Mouse (Mus musculus): ENCODE results near the gene Litaf. TPM values are rescaled to one million over a fixed set of nuclear protein-coding genes. Genes with fewer than 3 reads are reported as not detected.
A peak's percentile ranks its signal among the peaks of the same experiment; 100 is the strongest.

The Litaf gene
- 25.7 and 27.2 TPM in 2 replicates for total RNA-seq (2012; rRNA removed)
- 10 to 100 TPM in 1 of 2 experiments, not detected in 1; 50.1 TPM for polyA plus RNA-seq (2012; ENCODE audit: insufficient read depth in 1 of 2, insufficient read length in 2 of 2, low read depth in 1 of 2, low replicate concordance in 2 of 2, missing spikeins in 1 of 2)

DNA sequence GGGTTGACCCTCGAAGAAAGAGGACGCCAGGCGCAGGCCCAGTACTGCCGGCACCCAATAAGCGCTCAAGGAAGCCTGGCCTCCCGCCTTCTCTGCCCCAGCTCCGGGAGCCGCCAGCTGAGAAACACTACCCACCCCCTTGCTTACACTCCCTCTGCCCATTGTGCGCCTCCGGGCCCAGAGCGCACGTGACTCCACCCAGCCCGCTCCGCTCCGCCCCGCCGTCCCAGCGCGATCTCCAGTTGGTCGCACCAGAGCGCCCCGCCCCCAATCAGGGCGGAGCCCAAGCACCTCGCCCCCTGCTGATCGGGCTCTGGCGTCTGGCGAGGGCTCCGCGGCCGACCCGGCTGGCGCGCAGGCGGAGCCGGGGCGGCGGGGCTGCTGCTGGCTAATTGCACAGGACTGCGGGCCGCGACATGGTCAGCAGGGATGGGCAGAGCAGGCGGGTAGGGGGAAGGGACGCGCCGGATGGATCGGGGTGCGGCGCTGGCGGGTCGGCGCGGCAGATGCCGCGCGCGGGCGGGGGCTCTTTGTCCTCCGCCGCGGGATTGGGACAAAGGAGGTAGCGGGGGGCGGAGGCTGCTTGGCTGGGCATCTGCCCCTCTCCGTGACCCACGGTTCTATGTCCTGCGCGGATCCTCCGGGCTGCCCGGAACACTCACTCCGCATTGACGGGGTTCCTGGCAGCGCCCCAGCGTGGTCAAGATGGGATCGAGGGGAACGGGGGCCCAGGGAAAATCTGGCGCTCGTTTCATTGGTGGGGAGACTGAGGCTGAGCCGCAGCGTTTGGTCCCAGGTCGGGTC, at the start of gene Litaf:
Gene Litaf, minus strand, starts transcription at position 129 of the 804 bp plus-strand sequence.
- no peak for TF ChIP-seq TBP (IDR thresholded peaks at IDR 0.05; ENCODE audit: low read depth, low read length)
- TF ChIP-seq SMC3 (IDR thresholded peaks at IDR 0.05; ENCODE audit: low read depth, low read length): no peak
- TF ChIP-seq EP300 (IDR thresholded peaks at IDR 0.05; ENCODE audit: low read depth in 1 of 2, low read length in 2 of 2): no peak
- no peak for TF ChIP-seq E2F4 (IDR thresholded peaks at IDR 0.05; ENCODE audit: borderline replicate concordance, low read depth, low read length)
- TF ChIP-seq GABPA (IDR thresholded peaks at IDR 0.05; ENCODE audit: low read depth, low read length): no peak
- TF ChIP-seq TCF12 (IDR thresholded peaks at IDR 0.05; ENCODE audit: low read depth, low read length): no peak
- peak; percentile 62; the same call in 1 of the 2 replicates for TF ChIP-seq MXI1 (IDR thresholded peaks at IDR 0.05; ENCODE audit: low read depth, low read length)
- TF ChIP-seq HCFC1 (IDR thresholded peaks at IDR 0.05; ENCODE audit: low read depth, low read length): 0 out of 2 replicates have a peak, but pooled peaks have one; percentile 31
- peak in 1 of 3 experiments; percentile 23; a peak in 1 of 6 replicates for TF ChIP-seq CTCF (IDR thresholded peaks at IDR 0.05 in 2 of 3, conservative IDR thresholded peaks at IDR 0.05 in 1 of 3; ENCODE audit: control insufficient read depth in 1 of 3, insufficient read depth in 1 of 3, low read depth in 2 of 3, low read length in 3 of 3, poor library complexity in 1 of 3, severe bottlenecking in 1 of 3)
- TF ChIP-seq ELF1 (IDR thresholded peaks at IDR 0.05; ENCODE audit: low read depth, low read length): no peak
- TF ChIP-seq SIN3A (IDR thresholded peaks at IDR 0.05; ENCODE audit: low read length): 0 out of 2 replicates have a peak, but pooled peaks have one; percentile 26
- peak; percentile 26 to 68; a peak in 3 of 4 replicates for TF ChIP-seq POLR2A (IDR thresholded peaks at IDR 0.05; ENCODE audit: control insufficient read depth in 1 of 2, insufficient read depth in 1 of 2, low read depth in 1 of 2, low read length in 2 of 2, poor library complexity in 1 of 2)
- no peak for TF ChIP-seq ZKSCAN1 (IDR thresholded peaks at IDR 0.05; ENCODE audit: low read depth, low read length)
- TF ChIP-seq POLR2AphosphoS2 (IDR thresholded peaks at IDR 0.05; ENCODE audit: low read length): no peak
- peak; percentile 15 to 63; a peak in 1 of 4 replicates for TF ChIP-seq USF2 (IDR thresholded peaks at IDR 0.05; ENCODE audit: borderline replicate concordance in 1 of 2, insufficient read depth in 1 of 2, low read depth in 1 of 2, low read length in 2 of 2)
- 0 out of 2 replicates have a peak, but pooled peaks have one; percentile 28 for TF ChIP-seq NRF1 (IDR thresholded peaks at IDR 0.05; ENCODE audit: insufficient read depth, low read depth, low read length, poor library complexity, severe bottlenecking)
- peak; percentile 85 for TF ChIP-seq MAX (IDR thresholded peaks at IDR 0.05; ENCODE audit: low read length)
- TF ChIP-seq CHD1 (IDR thresholded peaks at IDR 0.05; ENCODE audit: low read depth, low read length): no peak
- TF ChIP-seq MAZ (IDR thresholded peaks at IDR 0.05; ENCODE audit: low read depth, low read length): no peak
- TF ChIP-seq MYB (IDR thresholded peaks at IDR 0.05; ENCODE audit: low read depth, low read length): no peak
- TF ChIP-seq MYC (IDR thresholded peaks at IDR 0.05; ENCODE audit: low read depth, low read length): no peak
- TF ChIP-seq JUND (IDR thresholded peaks at IDR 0.05; ENCODE audit: low read depth, low read length): no peak
- TF ChIP-seq UBTF (IDR thresholded peaks at IDR 0.05; ENCODE audit: borderline replicate concordance, insufficient read depth, low read depth, low read length): no peak
- TF ChIP-seq USF1 (IDR thresholded peaks at IDR 0.05; ENCODE audit: low read depth, low read length): peak; percentile 96
- peak; percentile 93 for TF ChIP-seq BHLHE40 (IDR thresholded peaks at IDR 0.05; ENCODE audit: borderline replicate concordance, low read depth, low read length)
- Histone ChIP-seq H3K9me3 (replicated peaks; ENCODE audit: insufficient read depth, low read length) (no peaks in the 10 kb centered on the region), H3K27me3 (ENCODE audit: control insufficient read depth in 1 of 2, insufficient read depth in 2 of 2, low read length in 2 of 2) (no peaks in the 10 kb centered on the region), H3K79me2 (ENCODE audit: control insufficient read depth, insufficient read depth, low read length, poor library complexity) (no peaks in the 10 kb centered on the region), H3K27ac (ENCODE audit: control insufficient read depth, low read depth, low read length) (no peak within 1 kb of the TSS), H3K4me3 (ENCODE audit: control insufficient read depth in 1 of 2, insufficient read depth in 1 of 2, low read depth in 2 of 2, low read length in 2 of 2) (peak within 1 kb of the TSS; percentile 74 to 84), H3K9ac (ENCODE audit: control insufficient read depth, low read depth, low read length, poor library complexity, severe bottlenecking) (peak within 1 kb of the TSS; percentile 67), H3K4me1 (ENCODE audit: control insufficient read depth in 1 of 2, insufficient read depth in 2 of 2, low read length in 2 of 2) (peaks cover 0 to 14% of the 10 kb centered on the region in 2 experiments; a peak in 3 of 4 replicates), H3K36me3 (ENCODE audit: control insufficient read depth in 1 of 2, insufficient read depth in 2 of 2, low read length in 2 of 2) (peaks cover 0 to 10% of the 10 kb centered on the region in 2 experiments; a peak in 1 of 4 replicates)
- peak; percentile 94 for DNase-seq (ENCODE audit: low read depth, low spot score)

Data from MEL (cell line).